Mouse (Mus musculus) lung, postnatal 0 days (tissue): ENCODE results near the gene Psmd8.

ENCODE experiments used
- CTCF ChIP-seq: IDR thresholded peaks from 2 replicates; pipeline ENCODE4 v1.5.1; 2016; ENCODE audit warnings: antibody characterized with exemption, mild to moderate bottlenecking
- EP300 ChIP-seq: IDR thresholded peaks from 2 replicates; pipeline ENCODE4 v1.6.1; 2016; ENCODE audit warnings: antibody characterized with exemption, mild to moderate bottlenecking, control low read depth

DNA sequence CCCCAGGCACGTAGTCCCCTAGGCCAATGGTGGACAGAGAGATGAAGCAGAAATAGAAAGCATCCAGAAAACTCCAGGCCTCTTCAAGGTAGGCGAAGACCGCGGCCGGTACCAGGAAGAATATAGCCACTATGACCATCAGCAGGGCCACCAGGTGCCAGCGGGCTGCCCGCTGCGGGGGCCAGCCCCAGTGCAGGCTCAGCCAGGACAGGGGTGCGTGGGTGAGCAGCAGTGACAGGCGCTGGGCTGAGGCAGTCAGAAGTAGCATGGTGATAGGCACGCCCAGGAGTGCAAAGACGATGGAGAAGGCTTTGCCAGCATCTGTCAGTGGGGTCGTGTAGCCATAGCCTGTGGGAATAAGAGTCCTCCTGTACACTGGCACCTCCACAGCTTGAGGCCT is 45.0 kb upstream of the Psmd8 start:
- TF ChIP-seq CTCF (no peak), EP300 (no peak)
